Mouse (Mus musculus) right cerebral cortex, adult 2 months (tissue): Measurements from ENCODE around the gene Rtkn.

Experiments used
- DNase-seq, 2 experiments: peaks; one replicate each; pipeline ENCODE4 v3.0.0; 2021 to 2022; ENCODE audit warnings: low spot score in 2 of 2

Rtkn gene

GRCm38 (mm10) chr6:83134951-83135513, at the start of gene Rtkn:
Gene Rtkn (plus strand): TSS chr6:83135463.
- DNase-seq = no peak

GRCm38 (mm10) chr6:83086121-83087035, 48.9 kb upstream of the Rtkn start, which contains the start of gene Lbx2:
Gene Lbx2 (plus strand): TSS chr6:83086367.
- no peak for DNase-seq

GRCm38 (mm10) chr6:83087205-83087925, 47.9 kb upstream of the Rtkn start:
- no peak for DNase-seq

GRCm38 (mm10) chr6:83087926-83088260, 47.4 kb upstream of the Rtkn start:
- DNase-seq = no peak

DNA sequence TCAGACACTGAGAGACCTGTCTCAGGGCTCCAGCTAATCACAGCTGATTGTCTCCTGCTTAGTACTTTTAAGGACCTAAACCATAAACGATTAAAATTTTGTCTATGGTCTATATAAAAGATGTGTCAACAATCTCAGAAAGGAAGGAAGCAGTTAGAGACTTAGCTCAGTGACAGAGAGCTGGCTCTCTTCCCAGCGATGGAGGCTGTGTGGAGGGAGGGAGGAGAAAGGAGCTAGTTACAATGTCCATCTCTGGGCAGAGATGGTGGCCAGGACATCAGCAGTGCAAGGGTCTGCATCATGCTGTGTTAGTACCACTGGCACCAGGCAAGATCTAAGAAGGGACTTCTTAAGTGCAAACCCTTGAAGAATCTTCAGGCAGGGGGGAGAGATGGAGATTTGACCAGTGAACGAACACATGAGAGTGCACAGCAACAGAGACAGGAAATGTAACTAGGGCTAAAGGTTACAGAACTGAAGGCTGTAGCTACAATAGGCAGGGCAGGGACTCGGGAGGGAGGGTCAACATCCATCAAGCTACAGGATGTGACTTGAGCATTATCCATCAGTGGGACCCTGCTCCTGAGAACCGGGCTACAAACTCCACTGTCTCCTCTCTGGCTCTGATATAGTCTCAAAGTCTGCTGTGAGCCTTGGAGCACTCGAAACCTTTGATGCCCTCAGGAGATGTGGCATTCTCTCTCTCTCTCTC, 42.7 kb upstream of the Rtkn start:
- DNase-seq = no peak

DNA sequence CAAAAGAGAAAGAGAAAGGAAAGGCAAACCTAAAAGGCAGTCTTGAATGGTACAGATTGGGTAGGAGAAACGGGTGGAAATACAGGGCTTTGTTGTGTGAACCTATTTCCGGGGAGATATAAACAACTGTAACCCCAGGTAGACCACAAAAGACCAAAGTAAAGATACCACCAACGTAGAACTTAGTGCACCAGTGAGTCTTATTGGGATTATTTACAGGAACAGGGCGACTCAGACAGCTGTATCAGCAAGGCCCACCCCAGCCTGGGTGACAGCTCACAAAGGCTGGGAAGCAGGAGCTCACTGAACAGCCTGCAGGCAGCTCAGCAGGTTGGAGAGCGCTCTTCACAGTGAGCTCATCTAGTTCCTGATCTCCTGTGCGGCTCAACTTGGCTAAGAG, 39.3 kb upstream of the Rtkn start:
- no peak for DNase-seq

GRCm38 (mm10) chr6:83098411-83098810, 36.9 kb upstream of the Rtkn start:
- DNase-seq = no peak

GRCm38 (mm10) chr6:83101316-83101687, 34.0 kb upstream of the Rtkn start, which contains the start of the genes Ccdc142 and Gm42688:
Gene Ccdc142 (plus strand): TSS chr6:83101601.
Gene Gm42688 (plus strand): TSS chr6:83101617.
- peak; percentile 87 to 92 for DNase-seq

DNA sequence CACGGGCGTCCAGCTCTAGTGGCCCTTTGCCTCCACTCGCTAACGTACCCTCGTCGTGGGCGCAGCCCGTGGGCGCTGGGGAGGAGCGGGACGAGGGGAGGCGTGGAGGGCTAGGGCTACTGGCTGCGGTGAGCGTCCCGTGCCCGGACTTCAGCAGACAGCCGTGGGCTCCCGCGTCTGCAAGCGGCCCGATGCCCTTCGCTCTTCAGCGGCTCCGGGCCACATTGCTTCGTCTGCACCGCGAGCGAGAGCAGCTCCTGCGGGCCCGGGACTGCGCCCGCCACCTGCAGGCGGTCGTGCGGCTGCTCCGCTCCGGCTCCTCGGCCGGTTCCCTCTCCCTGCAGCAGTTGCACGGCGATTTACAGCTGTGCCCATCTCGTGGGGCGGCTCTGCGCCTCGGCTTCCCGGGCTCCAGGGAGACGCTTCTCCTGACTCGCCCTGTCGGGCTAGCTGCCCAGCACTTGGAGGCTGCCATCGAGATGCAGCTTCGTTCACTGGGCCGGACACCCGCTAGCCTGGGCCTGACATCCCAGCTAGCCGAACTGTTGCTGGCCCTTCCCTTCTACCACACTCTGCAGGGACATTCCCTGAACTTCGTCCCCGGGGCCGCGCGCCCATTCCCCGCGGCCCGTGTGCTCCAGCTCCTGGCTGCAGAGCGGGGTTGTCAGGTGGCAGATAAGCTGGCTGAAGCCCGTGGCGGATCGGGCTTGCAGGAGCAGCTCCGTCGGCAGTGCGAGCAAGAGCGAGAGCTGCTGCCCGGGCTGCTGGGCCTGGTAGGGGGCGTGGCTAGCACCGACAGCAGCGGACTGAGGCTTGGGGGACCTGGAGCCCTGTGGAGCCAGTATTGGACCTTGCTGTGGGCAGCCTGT, 33.3 kb upstream of the Rtkn start:
- DNase-seq = peak in 1 of 2 experiments; percentile 57

- no peak for DNase-seq
Measured at GRCm38 (mm10) chr6:83103130-83103650, 32.1 kb upstream of the Rtkn start.

- DNase-seq = no peak
Measured at GRCm38 (mm10) chr6:83104158-83104557, 31.1 kb upstream of the Rtkn start.

GRCm38 (mm10) chr6:83107566-83108400, 27.5 kb upstream of the Rtkn start:
- DNase-seq = peak in 1 of 2 experiments; percentile 73

- DNase-seq = peak; percentile 81 to 83
Measured at GRCm38 (mm10) chr6:83108762-83109668, 26.2 kb upstream of the Rtkn start, which contains the start of gene Mrpl53. Gene Mrpl53 (plus strand): TSS chr6:83109040.

GRCm38 (mm10) chr6:83111510-83112136, 23.6 kb upstream of the Rtkn start:
- DNase-seq = no peak

DNA sequence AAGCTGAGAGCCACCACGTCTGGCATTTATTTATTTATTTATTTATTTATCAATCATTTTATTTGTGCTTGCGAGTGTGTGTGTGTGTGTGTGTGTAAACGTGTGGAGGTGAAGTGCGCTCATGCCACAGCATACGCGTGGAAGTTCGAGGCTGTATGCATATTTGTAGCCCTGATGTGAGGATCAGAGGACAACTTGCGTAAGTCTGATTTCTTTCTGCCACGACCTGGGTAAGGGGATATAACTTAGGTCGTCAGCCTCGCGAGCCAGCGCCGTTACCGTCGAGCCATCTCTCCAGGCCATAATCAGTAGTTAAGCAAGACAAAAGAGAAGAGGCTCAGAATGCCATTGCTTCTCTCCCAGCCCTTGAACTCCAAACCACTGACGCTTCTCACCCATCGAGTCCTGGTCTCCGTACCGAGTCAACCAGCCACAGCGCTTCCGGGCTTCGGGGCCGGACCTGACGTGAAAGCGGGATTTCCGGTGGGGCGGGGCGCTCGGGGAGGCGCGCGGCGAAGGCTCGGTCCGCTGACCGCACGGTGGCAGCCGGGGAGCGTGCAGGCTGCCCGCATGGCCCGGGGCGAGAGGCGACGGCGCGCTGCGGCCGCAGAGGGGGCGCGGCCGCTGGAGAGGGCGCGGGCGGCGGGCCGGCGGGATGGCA, 20.1 kb upstream of the Rtkn start, which contains the start of gene Mogs:
TSS of gene Mogs (plus strand) at position 486 of the 661 bp plus-strand sequence.
- peak; percentile 92 to 93 for DNase-seq

DNA sequence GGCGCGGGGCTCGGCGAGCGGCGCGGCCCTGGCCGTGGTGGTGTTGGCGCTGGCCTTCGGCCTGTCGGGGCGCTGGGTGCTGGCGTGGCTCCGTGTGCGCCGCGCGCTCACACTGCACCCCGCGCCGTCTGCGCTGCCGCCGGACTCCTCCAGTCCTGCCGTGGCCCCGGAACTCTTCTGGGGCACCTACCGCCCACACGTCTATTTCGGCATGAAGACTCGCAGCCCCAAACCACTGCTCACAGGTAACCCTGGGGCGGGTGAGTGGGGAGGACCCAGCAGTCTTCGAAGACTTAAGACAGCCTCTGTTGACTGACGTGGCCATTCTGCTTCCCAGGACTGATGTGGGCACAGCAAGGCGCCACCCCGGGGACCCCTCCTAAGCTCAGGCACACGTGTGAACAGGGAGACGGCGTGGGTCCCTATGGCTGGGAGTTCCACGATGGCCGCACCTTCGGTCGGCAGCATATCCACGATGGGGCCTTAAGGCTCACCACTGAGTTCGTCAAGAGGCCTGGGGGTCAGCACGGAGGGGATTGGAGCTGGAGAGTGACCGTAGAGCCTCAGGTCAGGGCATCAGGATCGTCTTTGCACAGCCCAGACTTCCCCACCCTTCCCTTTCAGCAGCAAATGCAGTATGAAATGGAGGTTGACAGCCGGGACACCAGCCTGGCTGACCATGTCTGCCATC, 19.4 kb upstream of the Rtkn start:
- no peak for DNase-seq
